Mouse (Mus musculus) ES-Bruce4 (cell line): Measurements from ENCODE around the gene Entpd6.

ENCODE experiments used
- CTCF ChIP-seq: IDR thresholded peaks from one replicate; pipeline ENCODE4 v1.8.1; 2011; ENCODE audit warnings: low read depth, low read length
- EP300 ChIP-seq: IDR thresholded peaks from 2 replicates; pipeline ENCODE4 v1.6.1; 2011; ENCODE audit warnings: low read depth, low read length; ENCODE audit not compliant: insufficient read depth
- POLR2A ChIP-seq: IDR thresholded peaks from one replicate; pipeline ENCODE4 v1.8.1; 2011; ENCODE audit warnings: low read length; ENCODE audit not compliant: insufficient read depth

DNA sequence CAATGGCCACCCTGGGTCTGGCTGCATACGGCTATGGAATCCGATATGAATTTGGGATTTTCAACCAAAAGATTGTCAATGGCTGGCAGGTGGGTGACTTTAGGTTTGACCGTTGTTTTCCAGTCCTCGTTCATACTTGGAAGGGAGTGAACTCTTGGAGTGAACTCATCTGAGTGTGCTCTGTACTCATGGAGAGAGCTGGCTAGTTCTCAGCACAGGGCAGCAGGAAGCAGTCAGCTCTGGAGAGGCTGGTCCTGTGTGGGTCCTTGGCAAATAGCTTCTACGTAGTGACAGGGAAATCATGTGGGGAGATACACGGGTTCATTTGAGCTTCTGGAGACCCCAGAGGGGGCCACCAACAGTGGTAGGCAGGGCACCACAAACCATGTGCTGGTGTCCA lies 60.0 kb downstream of the Entpd6 start:
- TF ChIP-seq CTCF (no peak), EP300 (no peak), POLR2A (no peak)
